Mouse (Mus musculus): Measurements from ENCODE around the gene Nebl. TPM values are rescaled to one million over a fixed set of nuclear protein-coding genes. Genes with fewer than 3 reads are reported as not detected.

Nebl gene
- total RNA-seq, 1 experiment from 2014 or later = 0.45 TPM

DNA sequence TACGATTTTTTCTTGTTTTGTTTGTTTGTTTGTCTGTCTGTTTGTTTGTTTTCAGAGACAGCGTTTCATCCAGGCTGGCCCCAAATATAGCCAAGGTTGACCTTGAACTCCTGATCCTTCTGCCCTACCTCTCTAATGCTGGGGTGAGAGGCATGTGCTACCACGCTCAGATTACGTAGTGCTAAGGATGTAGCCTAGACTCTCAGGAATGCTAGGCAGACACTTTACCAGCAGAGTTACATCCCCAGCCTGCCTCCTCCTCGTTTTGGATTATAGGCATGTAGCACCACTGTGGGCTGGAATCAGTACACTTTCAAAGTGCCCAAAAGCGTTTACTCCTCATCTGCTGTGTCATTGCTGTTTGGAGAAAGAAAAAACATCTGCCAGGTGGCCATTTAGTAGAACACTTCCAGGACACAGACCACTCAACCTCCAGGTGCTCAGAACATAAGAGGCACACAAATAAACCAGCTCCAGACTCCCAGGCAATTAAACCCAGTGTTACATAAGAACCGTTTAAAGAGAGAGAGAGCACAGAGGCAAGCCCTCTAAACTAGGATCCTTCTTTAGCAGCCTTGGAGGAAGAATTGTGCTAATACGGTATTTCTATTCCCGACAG is 16.0 kb downstream of the Nebl start:
- ATAC-seq (replicated peaks in 1 of 2; ENCODE audit: insufficient read depth in 1 of 2, low FRiP score in 2 of 2, low TSS enrichment in 1 of 2, low read depth in 1 of 2, poor library complexity in 2 of 2, severe bottlenecking in 2 of 2) = no peak

DNA sequence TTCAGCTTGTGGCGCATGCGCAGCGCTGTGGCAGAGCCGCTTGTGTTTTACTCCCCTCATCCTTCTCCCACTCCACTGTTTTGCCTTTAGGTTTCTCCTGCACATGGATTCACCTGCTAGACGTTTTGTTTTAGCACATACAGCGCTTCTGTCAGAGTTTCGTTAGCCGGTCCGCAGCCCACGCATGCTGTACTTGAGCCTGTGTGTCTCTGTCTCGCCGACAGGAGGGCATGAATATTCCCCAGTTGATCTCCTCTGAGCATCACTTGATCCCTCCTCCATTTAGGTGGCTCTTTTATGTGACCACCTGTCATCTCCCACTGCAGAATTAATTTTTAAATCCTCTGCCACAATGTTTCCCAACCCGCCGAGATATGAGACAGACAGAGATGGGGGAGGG is 16.6 kb downstream of the Nebl start:
- no peak for ATAC-seq (replicated peaks in 1 of 2; ENCODE audit: insufficient read depth in 1 of 2, low FRiP score in 2 of 2, low TSS enrichment in 1 of 2, low read depth in 1 of 2, poor library complexity in 2 of 2, severe bottlenecking in 2 of 2)

DNA sequence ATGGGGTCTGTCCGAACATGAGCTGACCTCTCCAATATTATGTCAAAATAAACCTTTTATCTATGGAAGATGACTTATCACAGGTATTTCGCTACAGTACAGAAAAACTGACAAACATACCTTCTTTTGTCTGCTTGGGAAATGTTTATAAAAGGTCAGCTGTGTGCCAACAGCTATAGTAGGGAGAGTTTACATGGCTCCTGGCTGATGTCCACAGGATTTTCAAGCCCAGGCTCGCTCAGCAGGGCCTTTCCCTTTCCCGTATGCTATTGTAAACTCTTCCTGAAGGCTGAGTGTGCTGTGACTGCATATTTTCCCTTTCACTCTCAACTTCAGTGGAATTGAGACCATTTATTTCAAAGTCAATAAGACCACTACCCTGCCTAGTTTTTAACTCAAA is 17.1 kb downstream of the Nebl start:
- ATAC-seq (replicated peaks in 1 of 2; ENCODE audit: insufficient read depth in 1 of 2, low FRiP score in 2 of 2, low TSS enrichment in 1 of 2, low read depth in 1 of 2, poor library complexity in 2 of 2, severe bottlenecking in 2 of 2) = no peak

DNA sequence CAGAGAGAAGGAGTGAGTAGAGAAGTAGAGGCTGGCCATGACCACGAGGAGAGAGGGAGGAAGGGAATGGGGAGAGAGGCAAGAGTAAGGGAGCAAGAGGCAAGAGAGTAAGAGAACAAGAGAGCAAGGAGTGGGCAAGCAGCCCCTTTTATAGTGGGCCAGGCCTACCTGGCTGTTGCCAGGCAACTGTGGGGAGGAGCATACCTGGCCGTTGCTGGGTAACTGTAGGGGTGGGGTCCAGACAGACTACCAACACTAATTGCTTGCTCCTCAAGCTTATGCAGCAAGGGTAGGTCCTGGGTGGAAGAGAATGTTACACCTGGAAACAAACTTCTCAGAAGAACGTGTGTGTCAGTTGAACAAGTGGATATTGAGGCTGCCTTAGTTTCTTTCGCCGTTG is 20.0 kb downstream of the Nebl start:
- ATAC-seq (replicated peaks in 1 of 2; ENCODE audit: insufficient read depth in 1 of 2, low FRiP score in 2 of 2, low TSS enrichment in 1 of 2, low read depth in 1 of 2, poor library complexity in 2 of 2, severe bottlenecking in 2 of 2) = no peak

DNA sequence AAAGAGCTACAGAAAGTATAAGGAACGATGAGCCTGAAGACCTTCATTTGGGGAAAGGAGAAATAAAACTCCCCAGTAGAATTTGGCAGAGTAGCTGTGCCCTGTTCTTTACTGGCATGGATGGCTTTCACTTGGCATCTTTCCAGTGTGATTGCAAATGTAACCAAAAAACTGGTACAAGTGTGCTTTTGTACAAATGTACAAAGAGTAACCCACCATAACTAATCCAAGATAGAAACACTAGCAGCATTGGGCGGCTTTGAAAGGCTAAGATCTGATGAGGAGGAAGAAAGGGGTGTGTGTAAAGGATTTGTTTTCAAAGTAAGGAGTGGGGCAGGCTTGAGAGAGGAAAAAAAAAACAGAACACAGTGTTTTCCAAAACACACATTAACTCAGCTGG is 21.2 kb downstream of the Nebl start:
- ATAC-seq (replicated peaks in 1 of 2; ENCODE audit: insufficient read depth in 1 of 2, low FRiP score in 2 of 2, low TSS enrichment in 1 of 2, low read depth in 1 of 2, poor library complexity in 2 of 2, severe bottlenecking in 2 of 2) = no peak

DNA sequence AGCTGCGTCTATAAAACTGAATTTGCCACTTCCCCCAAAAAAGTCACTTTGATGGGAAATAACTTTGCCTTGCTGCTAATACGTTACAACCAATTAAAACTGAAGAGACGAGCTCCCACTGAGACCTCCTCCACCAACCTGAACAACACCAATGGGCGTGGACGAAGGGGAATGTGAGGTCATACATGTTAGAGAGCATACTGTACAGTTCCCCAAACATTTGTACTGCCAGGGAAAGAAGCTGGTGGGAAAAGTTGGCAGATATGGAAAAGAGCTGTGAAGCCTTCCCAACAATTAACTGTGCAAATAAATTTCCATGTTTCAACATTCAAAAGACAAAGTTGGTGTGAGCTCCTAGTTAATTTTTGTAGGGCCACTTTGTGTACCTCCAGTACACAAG is 25.3 kb downstream of the Nebl start:
- ATAC-seq (replicated peaks in 1 of 2; ENCODE audit: insufficient read depth in 1 of 2, low FRiP score in 2 of 2, low TSS enrichment in 1 of 2, low read depth in 1 of 2, poor library complexity in 2 of 2, severe bottlenecking in 2 of 2) = no peak

DNA sequence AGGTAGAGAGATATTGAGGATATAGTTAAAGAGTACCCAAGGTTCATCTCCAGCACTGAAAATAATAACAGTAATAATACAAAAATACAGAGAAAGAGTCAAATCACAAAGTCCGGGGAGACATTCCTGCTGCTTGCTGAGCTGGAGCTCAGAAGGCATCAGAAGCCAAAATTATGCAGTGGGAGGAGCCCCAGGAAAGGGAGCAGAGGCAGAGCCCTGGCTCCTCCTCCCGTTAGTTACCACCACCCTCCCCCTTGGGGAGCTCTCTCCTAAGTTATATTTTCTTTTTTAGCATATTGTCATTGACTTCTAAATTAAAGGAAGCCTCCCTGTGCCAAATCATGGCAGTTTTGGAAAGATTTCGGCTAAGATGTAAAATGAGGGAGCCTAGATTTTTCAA is 25.8 kb downstream of the Nebl start:
- no peak for ATAC-seq (replicated peaks in 1 of 2; ENCODE audit: insufficient read depth in 1 of 2, low FRiP score in 2 of 2, low TSS enrichment in 1 of 2, low read depth in 1 of 2, poor library complexity in 2 of 2, severe bottlenecking in 2 of 2)

DNA sequence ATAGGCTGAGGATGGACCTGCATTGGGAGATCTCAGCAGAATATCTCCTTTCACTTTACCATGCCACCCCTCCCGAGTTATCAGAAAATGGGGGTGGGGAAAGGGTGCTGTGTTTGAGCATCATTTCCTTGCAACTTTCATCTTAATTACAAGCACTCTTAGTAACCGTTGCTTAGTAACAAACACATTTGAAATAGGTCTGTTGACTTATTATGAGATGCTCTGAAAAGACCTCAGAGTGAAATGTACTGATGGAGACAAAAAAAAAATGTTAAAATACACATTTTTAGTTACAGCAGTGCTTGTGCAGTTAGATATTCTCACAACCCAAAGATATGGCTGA is 28.1 kb downstream of the Nebl start:
- ATAC-seq (replicated peaks in 1 of 2; ENCODE audit: insufficient read depth in 1 of 2, low FRiP score in 2 of 2, low TSS enrichment in 1 of 2, low read depth in 1 of 2, poor library complexity in 2 of 2, severe bottlenecking in 2 of 2) = no peak

DNA sequence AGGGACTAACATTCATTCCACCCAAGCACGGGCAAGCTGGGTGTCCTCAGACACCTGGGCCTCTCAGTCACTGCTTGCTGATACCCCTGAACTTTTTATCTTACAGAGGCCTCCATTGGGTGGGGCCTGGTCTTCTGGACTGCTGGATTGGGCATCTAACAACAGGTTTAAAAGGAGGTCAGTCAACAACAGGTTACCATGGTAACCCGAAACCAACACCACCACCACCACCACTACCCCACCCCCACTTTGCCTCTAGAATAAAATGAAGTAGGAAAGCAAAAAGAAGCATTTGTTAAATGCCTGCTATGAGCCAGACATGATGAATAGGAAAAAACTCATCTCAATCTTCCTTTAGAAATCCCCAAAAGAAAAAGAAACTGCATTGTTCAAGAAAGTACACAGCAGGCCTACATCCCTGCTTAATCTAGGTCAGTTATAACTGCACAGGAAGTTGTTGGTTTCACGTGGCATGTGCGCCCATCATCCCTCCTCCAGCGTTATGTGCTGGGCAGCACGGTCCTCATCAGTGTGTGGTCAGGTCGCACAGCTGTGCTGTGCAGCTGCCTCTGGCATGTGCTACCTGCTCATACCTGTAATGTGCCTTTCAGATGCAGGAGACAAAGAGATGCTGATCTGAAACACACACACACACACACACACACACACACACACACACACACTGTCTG is 28.6 kb downstream of the Nebl start:
- ATAC-seq (replicated peaks in 1 of 2; ENCODE audit: insufficient read depth in 1 of 2, low FRiP score in 2 of 2, low TSS enrichment in 1 of 2, low read depth in 1 of 2, poor library complexity in 2 of 2, severe bottlenecking in 2 of 2) = peak; percentile 32 to 56; a peak in 1 of 4 replicates

DNA sequence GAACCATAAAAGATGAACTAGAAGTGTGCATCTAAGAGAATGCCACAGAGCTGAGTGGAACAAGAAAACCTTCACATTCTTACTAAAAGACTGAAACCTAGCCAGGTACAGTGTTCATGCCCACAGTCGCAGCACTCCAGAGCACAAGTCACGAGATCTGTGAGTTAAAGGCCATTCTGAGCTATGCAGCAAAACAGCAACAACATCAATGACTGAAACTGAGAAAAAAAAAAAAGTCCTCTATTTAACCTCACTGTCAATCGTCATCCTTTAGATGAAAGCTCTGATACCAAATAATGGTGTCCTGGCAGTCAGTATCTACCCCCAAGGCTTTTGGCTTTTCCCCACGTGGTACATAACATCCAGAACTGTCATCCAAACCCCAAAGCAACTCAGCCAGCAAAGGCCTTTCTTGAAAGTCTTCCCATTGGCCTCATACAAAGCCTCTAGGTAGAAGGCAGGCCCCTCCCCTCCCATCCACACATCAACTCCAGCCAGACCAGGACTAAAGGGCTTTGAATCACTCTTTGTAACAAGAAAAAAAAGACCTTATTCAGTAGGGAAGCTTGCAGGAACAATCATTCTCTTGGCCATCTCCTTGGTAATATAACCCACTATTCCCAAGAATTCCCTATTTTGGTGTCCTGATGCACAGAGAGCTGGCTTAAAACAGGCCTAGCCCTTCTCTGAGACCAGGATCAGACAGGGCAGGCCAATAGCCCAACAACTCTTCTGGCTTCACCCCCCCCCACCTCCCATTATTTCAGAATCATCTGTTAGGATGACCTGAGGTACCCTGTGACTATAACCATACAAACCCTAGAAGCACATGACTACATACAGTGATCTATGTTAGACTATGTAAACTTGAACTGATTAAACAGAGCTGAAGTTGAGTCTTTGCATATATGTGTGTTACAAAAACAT is 32.8 kb downstream of the Nebl start:
- ATAC-seq (replicated peaks in 1 of 2; ENCODE audit: insufficient read depth in 1 of 2, low FRiP score in 2 of 2, low TSS enrichment in 1 of 2, low read depth in 1 of 2, poor library complexity in 2 of 2, severe bottlenecking in 2 of 2) = no peak

DNA sequence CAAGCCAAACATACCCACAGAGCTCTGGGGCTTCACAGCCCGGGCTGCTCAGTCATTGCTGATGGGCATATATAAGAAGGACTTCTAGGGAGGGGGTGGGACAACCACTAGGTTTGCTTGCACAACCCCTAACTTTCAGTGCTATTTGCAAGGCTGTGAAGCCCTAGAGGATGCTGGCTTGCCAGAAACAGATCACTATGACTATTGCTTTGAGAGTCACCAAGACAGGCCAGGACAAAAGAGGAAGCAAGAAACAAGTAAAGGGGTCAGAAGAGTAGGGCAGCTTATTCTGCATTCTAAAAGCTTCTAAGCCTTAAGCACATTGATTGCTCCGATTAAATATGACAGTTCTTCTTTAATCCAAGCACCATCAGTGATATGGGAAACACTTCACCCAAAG is 38.3 kb downstream of the Nebl start:
- no peak for ATAC-seq (replicated peaks in 1 of 2; ENCODE audit: insufficient read depth in 1 of 2, low FRiP score in 2 of 2, low TSS enrichment in 1 of 2, low read depth in 1 of 2, poor library complexity in 2 of 2, severe bottlenecking in 2 of 2)

DNA sequence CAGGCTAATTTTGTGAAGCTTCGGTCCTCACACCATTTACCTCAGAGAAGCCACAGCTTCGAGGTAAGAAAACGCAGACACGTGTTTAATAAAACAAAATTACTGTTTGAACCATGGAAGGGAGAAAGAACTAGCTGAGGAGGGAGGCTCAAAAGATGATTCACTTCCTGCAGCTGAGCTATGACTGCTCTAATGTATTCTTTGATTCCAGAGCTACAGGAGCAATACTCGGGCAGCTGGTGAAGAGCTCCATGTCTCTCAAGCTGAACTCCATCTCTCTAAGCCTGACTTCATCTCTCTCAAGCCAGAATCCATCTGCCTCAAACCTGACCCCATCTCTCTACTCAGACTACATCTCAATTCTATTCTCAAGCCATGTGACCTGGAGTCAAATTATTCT is 41.0 kb downstream of the Nebl start:
- no peak for ATAC-seq (replicated peaks in 1 of 2; ENCODE audit: insufficient read depth in 1 of 2, low FRiP score in 2 of 2, low TSS enrichment in 1 of 2, low read depth in 1 of 2, poor library complexity in 2 of 2, severe bottlenecking in 2 of 2)

DNA sequence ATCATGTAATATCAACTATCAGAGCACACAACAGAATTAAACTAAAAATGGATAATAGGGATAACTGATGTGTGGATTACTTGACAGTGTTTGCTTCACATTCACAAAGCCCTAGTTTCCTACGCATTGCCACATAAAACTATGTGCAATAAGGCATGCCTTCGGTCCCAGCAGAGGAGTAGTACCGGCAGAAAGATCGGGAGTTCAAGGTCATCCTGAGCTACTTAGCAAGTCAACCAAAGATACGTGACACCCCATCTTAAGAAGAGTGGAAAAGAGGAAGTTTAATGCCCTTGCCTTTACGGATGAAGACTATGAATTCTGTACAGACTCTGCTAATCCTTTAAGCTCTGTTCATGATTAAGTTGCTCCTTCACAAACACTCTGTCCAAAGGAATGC is 44.1 kb downstream of the Nebl start:
- ATAC-seq (replicated peaks in 1 of 2; ENCODE audit: insufficient read depth in 1 of 2, low FRiP score in 2 of 2, low TSS enrichment in 1 of 2, low read depth in 1 of 2, poor library complexity in 2 of 2, severe bottlenecking in 2 of 2) = no peak

DNA sequence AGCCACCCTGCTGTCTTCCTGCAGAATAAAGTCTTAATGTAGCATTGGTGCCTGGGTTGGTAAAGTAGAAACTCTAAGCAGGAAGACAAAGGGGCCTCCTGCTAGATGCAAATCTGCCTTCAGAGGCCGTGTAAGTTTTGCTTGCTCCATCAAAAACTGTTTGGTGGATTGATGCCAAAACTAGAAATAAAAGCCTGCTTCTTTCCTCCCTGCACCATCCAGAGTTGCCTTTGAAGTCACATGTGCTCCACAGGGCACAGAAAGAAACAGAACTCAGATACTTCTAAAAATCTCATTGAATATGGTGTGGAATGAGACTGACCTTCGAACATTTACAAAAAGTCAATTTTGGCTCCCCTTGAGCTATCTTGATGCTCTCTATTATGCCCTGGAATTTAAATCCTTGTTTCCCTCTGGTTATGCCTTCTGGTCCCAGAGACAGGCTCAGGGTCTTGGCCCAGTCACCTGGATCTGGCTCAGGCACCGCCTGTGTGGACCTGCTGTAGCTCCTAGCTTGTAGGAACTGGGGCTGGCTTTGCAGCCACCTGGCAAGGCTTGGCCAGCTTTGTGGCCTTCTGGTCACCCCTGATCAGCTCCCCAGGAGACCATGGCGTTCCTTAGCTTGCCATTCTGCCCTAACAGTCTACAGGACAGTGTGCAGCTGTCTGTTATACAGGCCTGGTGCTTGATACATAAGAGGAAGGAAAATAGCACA is 47.8 kb downstream of the Nebl start:
- ATAC-seq (replicated peaks in 1 of 2; ENCODE audit: insufficient read depth in 1 of 2, low FRiP score in 2 of 2, low TSS enrichment in 1 of 2, low read depth in 1 of 2, poor library complexity in 2 of 2, severe bottlenecking in 2 of 2) = no peak

DNA sequence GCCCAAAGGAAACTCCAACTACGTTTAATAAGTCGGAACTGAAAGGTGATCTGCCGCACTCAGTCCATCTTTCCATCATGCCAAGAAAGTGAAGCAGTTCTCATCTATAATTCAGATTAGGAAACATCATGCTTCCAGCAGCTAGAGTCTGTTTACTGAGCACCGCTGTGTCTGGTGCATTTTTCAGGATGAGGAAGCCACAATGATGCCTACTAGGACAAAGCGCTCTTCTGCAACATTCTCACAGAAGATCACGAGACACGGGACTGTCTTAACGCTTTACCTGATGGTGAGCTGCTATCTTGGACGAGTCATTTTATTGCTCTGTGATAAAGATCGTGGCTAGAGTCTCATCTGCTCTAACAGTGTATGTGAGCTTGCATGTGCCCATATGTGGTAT is 59.1 kb downstream of the Nebl start:
- ATAC-seq (replicated peaks in 1 of 2; ENCODE audit: insufficient read depth in 1 of 2, low FRiP score in 2 of 2, low TSS enrichment in 1 of 2, low read depth in 1 of 2, poor library complexity in 2 of 2, severe bottlenecking in 2 of 2) = no peak

DNA sequence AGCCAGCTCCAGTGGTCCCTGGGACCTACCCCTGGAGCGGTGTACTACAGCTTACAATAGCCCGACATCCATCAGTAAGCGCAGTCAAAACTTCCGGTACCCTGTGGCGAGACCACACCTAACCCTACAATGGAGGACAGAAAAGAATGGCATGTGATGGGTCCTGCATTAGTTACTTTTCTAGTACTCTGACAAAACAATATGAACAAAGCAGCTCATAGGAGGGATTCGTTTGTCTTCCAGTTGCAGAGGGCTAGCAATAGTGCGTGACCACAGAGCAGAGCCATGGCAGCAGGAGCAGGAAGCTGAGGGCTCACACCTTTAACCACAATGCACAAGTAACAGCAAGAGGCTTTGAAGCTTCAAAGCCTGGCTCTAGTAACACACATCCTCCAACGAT is 59.7 kb downstream of the Nebl start:
- no peak for ATAC-seq (replicated peaks in 1 of 2; ENCODE audit: insufficient read depth in 1 of 2, low FRiP score in 2 of 2, low TSS enrichment in 1 of 2, low read depth in 1 of 2, poor library complexity in 2 of 2, severe bottlenecking in 2 of 2)

DNA sequence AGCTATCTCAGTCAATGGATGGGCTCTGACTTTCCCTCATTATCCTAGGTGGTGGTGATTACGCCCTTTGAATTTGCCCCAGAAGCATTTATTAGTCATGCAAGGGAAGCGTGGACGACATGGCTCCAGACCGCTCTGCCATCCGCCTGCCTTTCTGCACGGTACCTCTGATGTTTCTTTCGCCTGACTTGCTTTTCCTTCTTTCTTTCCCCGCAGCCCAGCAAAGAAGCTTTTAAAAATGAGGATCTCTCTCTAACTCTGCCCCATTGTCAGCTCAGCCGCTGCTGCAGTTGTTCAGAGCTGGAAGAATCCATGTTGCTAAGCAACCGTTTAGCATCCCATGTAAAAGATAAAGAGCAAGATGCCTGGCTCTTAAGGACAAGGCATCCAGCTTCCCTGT is 61.3 kb downstream of the Nebl start:
- ATAC-seq (replicated peaks in 1 of 2; ENCODE audit: insufficient read depth in 1 of 2, low FRiP score in 2 of 2, low TSS enrichment in 1 of 2, low read depth in 1 of 2, poor library complexity in 2 of 2, severe bottlenecking in 2 of 2) = no peak

DNA sequence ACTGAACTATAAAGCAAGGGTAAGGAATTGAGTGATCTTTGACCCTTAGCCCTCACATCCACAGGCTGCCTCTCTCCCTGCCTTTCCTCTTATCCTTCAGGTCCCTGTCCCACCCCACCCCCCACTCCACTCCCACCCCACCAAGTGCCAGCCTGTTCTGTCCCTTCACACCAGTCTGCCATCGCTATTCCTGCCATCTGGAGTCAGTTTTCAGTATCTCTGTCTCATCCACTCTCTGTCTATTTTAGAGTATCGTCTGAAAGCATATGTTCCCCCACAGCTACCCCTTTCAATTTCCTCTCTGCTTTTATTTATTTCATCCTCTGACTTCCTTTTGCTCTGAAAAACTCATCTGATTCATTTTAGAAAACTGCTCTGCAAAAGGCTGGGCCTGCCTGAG is 62.3 kb downstream of the Nebl start:
- no peak for ATAC-seq (replicated peaks in 1 of 2; ENCODE audit: insufficient read depth in 1 of 2, low FRiP score in 2 of 2, low TSS enrichment in 1 of 2, low read depth in 1 of 2, poor library complexity in 2 of 2, severe bottlenecking in 2 of 2)
